Mouse (Mus musculus) cortical plate, adult 2 months (tissue): ENCODE measurements around the gene B3glct.

Experiments
- CTCF ChIP-seq: fragments of 200-500 bp; IDR thresholded peaks from 2 replicates; pipeline ENCODE4 v1.5.1; 2011; ENCODE audit warnings: mild to moderate bottlenecking, control low read depth, low read length; ENCODE audit not compliant: insufficient read depth; ENCODE audit errors: extremely low read depth
- POLR2A ChIP-seq: fragments of 200-500 bp; IDR thresholded peaks from 2 replicates; pipeline ENCODE4 v1.6.1; 2011; ENCODE audit warnings: mild to moderate bottlenecking, low read length, control low read depth; ENCODE audit not compliant: insufficient read depth; ENCODE audit errors: extremely low read depth

DNA sequence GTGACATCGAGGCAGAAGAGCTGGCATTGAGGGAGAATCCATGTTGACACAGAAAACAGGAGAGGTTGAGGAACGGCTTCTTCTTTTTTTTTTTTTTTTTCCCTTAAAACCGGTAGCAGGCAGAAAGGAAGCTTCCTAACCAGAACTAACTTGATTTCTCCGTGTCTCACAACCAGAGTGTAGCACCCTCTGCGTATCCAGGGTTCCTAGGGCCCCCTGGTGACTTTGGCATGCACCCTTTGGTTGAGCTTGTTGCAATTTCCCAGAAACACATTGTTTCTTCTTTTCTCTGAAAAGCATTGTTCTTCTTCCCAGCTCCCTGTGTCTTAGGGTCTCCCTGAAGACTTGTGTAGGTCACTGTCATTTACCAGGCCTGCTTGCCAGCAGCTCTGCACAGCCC is 73.8 kb downstream of the B3glct start:
- TF ChIP-seq CTCF (no peak), POLR2A (no peak)
